Mouse (Mus musculus) left cerebral cortex, postnatal 25 days (tissue): ENCODE measurements at regions not wholly inside any gene's neighbourhood (a gene's known extent, or its start where the extent isn't known, plus 50 kb on each side); places are given as distances from the start of the nearest gene placed in this dataset.
"Not testable (repeated sequence)": the region's sequence is repeated elsewhere in the genome, so short reads cannot be mapped to it uniquely, and the experiment has no call there.

Experiments used
- DNase-seq, 2 experiments: peaks; one replicate each; pipeline ENCODE4 v3.0.0; 2022; ENCODE audit warnings: low spot score in 2 of 2, mixed read lengths in 1 of 2
- intact Hi-C: fragments of 180-260 bp; cut with DNase I; formaldehyde crosslinking; loops from one replicate; pipeline ENCODE4 v1.15.1; 2025

DNA sequence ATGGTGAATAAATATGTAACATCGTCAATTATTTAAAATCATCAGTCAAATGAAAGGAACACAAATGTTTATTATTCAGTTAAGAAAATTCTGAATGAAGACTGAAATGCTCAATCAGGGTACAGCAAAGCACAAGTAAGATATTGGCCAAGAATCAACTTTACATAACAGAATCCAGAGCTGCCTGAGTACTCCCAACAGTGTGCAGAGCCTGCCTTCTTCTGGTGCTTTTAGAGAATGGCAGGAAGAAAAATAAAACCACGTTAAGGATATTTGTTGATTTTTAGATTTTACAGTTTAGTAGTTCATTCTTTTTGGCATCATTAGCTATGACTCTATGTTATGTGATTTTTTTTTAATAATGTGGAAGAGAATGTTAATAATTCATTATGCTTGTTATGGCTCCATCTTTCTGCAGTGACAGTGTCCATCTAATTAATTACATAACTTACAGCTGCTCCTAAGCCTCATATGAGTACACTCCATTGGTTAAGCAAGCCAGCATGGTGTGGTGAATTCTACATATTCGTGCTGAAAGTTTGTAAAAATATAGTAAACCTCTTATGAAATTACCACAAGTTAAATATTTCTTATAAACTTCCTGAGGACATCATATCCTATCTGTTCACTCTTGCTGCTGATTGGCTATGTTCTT is 579.0 kb downstream of the Kcna4 start:
- intact Hi-C loops: loop anchor here (2.0 to 5.0 kb wide), 3 partner anchors 577 to 887 kb away; partner anchors contain the start of gene Kcna4
- DNase-seq: peak; percentile 26 to 59

DNA sequence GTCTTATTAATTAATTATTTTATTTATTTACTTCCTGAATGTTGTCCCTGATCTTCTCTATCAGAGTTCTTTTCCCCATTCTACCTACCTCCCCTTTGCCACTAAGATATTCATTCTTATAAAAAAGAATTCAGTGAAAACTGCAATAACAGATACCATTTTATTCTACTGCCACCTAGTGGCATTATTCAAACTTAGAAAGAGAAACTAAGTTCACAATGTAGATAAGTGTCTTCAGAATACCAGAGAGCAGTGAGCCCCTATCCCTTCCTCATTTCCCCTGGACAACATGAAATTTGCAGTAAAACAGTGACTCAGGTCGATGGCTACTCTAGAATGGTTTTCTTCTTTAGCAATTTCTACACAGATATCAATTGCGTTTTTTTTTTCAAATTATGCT is 589.2 kb downstream of the Kcna4 start:
- intact Hi-C loops: loop anchor here (5.0 kb wide), 2 partner anchors 797 to 1522 kb away; no protein-coding TSS in a partner anchor
- DNase-seq: peak in 1 of 2 experiments; percentile 19

DNA sequence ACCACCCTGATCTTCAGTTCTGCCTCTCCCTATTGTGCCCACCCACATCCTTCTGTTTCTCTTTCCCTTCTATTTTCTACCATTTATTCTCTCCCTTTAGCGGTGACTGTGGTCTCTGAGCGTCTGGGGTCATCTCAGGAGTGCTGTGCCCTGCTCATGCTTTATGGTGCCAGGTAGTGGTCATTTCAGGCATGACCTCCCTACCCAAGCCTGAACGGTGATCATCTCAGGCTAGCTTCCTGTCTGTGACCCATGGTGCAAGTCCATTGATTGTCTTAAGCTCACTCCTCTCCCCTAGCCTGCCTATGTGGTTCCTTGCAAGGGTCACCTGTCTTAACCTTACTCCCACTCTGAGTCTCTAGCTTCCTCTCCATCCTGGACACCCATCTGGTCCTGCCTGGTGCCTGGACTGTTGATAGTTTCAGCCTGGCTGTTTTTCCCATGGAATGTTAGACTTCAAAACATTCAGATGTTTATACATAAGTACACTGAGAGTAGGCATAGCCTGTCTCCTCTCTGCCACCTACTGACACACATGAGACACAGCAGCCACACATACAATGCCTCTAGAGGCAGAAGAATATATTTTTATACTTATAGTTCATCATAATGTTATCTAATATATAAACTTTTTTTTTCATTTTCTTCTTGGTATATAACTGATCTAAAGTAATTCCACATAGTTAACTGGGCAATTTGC is 595.8 kb downstream of the Kcna4 start:
- intact Hi-C loops: no loop called here
- DNase-seq: peak in 1 of 2 experiments; percentile 6

DNA sequence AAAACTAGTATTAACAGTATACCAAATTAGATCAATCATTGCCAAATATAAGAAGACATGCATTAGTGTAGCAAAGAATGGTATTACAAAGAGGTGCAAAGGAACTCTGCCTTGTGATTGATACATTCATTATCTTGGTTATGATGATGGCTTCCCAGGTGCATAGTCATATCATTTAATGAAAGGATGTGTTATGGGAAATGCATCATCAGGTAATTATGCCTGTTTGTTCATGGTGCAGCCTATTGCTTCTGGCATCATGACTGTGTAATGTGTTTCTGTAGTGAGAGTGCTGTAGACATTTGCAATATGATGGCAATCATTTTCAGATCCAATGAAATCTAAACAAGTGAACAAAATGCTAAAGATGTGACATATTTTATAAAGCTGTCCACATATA is 597.8 kb downstream of the Kcna4 start:
- DNase-seq: no peak
- intact Hi-C loops: no loop called here

DNA sequence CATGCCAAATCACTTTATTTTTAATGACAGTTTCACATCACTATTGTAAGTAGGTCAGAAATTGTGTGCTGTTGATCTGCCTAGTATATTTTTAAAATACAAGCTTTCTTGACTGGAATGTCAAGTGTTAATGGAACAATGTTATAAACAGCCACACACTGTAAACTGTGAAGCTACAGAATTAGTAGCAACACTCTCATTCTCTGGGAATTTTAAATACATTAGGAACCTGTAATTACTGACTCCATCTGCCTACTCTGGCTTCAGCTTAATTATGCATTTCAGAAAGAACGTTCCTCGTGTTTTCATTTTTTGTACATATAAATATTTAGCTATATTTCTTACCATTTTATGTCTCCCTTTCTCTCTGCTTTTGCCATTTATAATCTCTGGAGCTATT is 634.7 kb downstream of the Kcna4 start:
- intact Hi-C loops: no loop called here
- no peak for DNase-seq

DNA sequence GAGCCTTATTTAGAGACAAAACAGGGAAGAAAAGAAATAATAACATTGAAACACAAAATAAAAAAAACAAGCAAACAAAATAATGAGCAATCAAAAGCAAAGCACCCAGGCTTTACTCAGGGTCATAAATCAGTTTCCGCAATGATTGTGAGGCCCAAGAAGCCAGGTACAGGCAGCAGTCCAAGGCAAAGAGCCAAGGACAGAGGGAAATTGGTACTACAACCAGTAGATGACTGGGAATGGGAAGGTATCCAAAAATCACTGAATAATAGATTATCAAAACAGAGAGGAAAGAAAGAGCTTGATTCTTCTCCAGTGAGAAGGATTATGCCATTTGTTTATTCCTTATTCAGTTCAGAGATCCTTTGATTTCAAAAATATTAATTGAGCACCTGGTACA is 636.2 kb downstream of the Kcna4 start:
- intact Hi-C loops: no loop called here
- no peak for DNase-seq

DNA sequence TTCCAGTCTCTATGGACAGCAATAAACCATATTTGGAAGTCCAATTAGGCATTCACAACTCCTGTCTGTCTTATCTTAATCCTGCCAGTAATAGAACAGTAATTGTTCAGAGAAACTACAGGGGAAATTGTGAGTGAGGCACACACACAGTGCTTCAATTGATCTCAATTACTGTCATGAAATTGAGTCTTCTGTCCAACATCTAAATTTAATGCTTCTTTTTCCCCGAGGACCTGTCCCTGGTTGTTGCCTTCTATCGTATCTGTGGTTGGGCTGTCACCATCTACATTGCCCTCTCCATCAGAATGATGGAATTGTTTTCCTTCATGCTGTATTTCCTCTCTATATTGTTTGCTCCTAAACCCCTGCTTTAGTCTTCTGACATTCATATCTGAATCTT is 644.9 kb downstream of the Kcna4 start:
- intact Hi-C loops: no loop called here
- DNase-seq: no peak

DNA sequence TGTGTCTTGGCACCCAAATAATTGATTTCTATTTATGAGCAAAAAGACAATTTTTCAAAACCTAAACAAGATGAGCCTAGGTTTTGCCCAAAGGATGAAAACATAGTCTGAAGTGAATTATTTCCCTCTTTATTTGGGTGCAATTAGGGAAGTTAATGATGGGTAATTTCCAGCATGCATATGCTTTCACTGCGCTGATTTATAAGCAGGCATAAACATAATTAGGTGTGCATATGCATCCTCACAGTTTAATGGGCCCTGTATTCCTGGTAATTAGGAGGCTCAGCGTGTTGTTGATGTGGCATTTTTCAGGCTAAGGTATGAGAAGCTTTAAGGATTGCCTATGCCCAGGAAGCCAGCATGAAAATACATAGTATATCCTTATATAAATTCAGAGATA is 645.3 kb downstream of the Kcna4 start:
- DNase-seq: no peak
- intact Hi-C loops: no loop called here

DNA sequence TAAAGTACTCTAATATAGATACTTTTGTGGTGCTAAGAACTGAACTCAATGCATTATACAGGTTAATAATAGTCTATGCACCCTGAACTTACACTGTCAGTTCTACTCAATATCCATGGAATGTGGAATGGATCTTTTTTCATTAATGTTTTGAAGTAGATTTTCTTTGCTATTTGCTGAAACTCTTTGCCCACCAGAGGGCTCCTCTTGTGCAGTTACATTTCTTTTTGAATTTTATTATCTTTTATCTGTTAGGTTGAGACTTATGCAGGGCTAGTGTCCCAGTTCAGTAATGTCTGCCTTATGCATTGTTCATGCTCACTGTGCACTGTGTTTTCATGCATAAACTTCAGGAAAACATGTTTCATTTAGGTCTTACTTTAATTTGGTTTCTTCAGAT is 650.9 kb downstream of the Kcna4 start:
- DNase-seq: no peak
- intact Hi-C loops: no loop called here

DNA sequence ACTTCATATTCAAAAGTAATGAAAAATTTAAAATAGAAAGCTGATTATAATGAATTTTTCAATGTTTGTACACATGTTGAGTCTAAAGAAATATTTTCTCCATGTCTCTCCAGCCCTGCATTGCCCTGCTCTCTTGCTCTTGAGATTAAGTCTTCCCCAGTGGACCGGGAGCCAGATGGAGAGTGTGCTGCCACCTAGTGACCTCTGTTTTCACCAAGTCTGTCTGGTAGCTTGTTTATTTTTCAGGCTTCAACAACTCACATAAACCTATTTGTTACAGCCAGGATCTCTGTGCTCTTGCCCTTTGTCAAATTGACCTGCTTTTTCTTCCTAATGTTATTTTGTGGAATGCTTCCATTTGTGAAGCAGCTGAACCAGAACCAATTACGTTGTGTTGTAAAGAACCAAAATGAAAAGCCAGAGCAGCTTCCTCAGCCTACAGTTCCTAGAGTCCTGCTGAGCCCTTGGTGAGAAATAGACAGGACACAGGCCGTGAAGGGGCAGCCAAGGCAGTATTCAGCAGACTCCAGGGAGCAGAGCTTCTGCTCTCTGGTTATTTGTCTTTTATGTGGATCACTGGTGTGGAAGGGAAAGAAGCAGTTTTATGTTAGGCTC is 655.5 kb downstream of the Kcna4 start:
- intact Hi-C loops: no loop called here
- peak; percentile 17 to 37 for DNase-seq

DNA sequence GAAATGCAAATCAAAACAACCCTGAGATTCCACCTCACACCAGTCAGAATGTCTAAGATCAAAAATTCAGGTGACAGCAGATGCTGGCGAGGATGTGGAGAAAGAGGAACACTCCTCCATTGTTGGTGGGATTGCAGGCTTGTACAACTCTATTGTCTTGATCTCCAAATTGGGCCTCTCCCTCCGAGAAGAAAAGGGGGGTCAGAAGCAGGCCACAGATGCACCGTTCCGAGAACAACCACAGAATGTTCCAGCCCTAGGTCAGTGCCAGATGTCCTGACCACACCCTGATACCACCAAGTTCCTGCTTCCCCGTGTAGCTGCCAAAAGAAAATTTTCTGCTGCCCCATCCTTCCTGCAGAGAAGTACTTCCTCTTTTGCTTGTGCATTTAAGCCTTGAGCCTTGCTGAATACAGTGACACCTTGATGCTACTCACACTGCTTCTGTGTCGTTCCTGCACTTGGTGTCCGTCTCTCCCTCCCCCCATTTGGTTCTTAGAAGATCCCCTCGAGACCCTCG is 665.2 kb downstream of the Kcna4 start:
- DNase-seq, intact Hi-C loops: not testable (repeated sequence)

DNA sequence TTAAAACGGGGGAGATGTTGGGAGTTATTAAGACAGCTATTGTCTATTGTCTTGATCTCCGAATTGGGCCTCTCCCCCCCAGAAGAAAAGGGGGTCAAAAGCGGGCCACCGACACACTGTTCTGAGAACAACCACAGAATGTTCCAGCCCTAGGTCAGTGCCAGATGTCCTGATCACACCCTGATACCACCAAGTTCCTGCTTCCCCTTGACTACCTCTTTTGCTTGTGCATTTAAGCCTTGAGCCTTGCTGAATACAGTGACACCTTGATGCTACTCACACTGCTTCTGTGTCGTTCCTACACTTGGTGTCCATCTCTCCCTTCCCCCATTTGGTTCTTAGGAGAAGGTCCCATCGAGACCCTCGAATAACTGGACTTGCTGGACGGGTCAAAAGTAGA is 673.5 kb downstream of the Kcna4 start:
- not testable (repeated sequence) for DNase-seq
- intact Hi-C loops: loop anchor here (10.0 kb wide), 1 partner anchor 1931 kb away; the partner anchor contains the start of gene Lin7c

DNA sequence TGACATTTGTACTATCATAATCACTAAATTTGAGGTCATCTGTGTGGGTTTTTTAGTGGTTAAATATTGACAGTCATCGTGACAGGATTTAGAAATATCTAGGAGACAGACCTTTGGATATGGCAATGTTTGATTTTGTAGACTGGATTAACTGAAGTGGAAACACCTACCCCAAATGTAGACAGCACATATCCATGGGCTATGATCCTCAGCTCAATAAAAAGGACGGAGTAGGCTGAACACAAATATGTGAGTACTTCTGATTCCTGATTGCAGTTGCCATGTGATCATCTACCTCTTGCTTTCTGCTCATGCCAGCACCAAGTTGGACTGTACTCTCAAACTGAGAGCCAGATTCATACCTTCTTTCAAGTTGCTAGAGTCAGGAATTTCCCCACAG is 674.4 kb downstream of the Kcna4 start:
- no peak for DNase-seq
- intact Hi-C loops: loop anchor here (10.0 kb wide), 1 partner anchor 1930 kb away; the partner anchor contains the start of gene Lin7c

DNA sequence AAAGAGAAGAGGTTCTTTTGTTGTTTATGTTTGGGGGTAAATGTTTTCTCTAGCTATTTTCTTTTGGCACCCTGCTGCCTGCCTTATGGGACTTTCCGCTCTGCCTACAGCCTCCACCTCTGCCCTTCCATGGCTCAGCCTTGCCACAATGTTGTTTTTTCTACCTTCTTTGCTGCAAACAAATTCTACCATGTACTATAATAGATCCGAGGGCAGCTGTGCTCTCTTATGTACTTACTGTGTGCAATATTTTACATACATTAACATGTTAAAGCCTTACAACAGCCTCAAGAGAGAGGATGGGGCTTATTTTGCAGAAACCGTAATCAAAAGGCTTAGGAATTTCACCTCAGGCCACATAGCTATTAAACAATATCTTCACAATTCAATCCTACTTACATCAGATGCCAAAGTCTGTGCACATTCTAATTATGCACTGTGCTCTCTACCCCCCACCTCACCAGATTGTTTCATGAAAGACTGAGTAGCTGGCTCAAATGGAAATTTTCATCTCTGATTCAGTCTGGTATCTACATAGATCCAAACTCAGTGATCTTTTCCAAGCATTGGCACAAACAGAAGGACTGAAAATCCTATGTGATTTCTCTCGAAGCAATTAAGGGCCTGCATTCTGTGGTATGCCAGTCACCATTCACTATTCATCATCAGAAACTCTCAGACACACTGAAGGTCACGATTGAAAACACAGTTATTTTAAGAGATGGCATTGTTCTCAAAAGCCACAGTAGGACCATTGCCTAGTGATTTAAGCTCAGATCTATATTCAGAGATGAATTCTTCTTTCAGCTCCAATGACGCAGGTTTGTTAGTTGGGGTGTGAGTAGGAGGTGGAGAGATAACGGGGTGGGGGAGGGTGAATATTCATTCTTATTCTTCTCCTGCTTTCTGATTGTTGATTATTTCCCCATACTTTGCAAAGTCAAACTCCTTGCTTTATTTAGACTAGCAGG is 675.2 kb downstream of the Kcna4 start:
- intact Hi-C loops: loop anchor here (10.0 kb wide), 1 partner anchor 1929 kb away; the partner anchor contains the start of gene Lin7c
- peak in 1 of 2 experiments; percentile 33 for DNase-seq

DNA sequence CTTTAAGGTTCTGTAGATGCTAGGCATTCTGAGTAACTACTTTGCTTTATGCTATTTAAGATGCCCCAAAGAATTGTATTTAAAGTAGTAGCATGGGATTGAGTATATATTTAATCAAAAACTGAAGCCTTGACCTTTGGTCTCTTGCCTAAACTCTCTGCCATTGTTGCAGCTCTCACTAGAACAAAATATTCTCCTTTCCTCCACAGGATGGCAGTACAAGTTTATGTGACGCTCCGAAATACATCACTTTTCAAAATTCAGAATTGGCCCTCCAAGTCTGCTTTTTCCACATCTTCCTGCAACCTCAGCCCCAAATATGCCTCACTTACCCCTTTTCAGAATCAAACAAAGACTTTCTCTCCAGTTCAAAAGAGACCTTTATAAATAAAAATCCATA is 678.1 kb downstream of the Kcna4 start:
- intact Hi-C loops: loop anchor here (2.0 to 10.0 kb wide), 2 partner anchors 1726 to 1926 kb away; partner anchors contain the start of gene Lin7c
- DNase-seq: peak; percentile 18 to 41

DNA sequence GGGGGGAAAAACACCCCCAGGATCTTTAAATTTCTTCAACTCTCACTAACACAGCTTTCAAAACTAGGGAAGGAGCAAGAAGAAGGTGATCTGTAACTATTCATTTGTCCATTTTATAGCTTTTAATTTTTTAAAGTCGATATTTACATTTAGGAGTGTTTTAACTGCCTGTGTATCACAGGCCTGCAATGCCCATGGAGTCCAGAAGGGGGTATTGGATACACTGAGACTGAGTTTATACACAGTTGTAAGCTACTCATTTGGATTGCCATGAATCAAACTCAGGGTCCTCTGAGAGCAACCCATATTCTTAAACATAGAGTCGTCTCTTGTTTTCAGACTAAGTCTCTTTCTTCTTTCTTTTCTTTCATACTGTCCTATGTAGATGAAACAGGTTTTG is 679.1 kb downstream of the Kcna4 start:
- no peak for DNase-seq
- intact Hi-C loops: loop anchor here (2.0 to 10.0 kb wide), 2 partner anchors 1725 to 1925 kb away; partner anchors contain the start of gene Lin7c

DNA sequence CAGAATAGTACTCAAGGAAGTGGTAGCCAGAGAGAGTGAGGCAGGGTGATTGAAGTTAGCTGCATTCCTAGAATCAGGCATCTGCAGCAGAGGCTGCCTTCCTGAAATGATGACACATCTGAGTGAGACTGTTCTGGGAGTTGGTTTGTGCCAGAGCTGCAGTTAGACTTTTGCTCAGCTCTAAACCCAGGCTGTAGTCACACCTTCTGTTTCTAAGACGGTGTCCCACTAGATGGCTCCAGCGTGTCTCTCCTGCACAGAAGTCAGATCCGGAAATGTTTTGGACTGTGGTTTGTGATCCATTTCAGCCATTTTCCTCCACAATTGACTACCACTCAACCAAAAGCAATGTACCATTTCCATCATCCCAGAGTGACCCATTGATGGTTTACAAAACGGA is 683.1 kb downstream of the Kcna4 start:
- peak; percentile 21 to 75 for DNase-seq
- intact Hi-C loops: no loop called here

DNA sequence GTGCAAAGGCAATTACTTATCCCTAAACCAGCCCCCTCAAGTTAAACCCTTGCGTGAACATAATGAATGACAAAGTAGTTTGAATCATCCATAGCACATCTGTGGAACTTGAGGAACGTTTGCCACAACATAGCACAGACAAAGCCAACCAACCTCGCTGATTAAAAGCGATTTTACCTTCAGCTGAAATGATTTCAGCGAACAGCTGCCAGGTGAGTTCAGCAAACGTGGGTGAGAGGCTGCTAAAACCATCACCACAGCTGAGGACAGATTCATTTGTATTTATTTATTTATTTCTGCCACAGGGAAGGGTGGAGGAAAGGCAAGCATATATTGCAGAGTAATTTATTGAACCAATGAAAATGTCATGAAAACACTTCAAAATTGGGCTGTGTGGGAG is 704.4 kb downstream of the Kcna4 start:
- intact Hi-C loops: no loop called here
- DNase-seq: no peak

DNA sequence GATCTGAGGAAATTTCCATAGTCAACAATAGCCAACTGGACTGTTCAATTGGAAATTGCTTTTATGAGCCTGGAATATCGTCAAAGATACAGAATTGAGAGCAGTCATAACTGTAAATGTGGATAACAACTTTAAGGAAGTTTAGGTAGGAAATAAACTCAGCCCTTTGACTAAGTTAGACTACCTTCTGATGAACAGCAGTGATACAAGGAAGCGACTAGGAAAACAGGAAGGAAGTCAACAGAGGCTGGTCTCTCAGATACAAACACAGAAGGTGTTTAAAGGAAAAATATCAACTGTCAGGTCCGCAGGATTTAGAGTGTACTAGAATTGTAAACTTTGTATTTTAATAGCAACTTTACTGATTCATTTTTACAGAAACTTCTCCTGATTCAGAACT is 721.1 kb downstream of the Kcna4 start:
- DNase-seq: no peak
- intact Hi-C loops: no loop called here
